Mouse (Mus musculus) erythroblast, embryonic 14.5 days (primary cell): Measurements from ENCODE around the gene Cabp2. TPM values are rescaled to one million over a fixed set of nuclear protein-coding genes. Genes with fewer than 3 reads are reported as not detected.
"Not testable (repeated sequence)": the region's sequence is repeated elsewhere in the genome, so short reads cannot be mapped to it uniquely, and the experiment has no call there.

Experiments
- H3K27me3 ChIP-seq: 2 replicates; pipeline ENCODE4 v1.6.1; 2012; ENCODE audit warnings: inconsistent platforms; ENCODE audit not compliant: control insufficient read depth
- H3K36me3 ChIP-seq: 2 replicates; pipeline ENCODE4 v1.6.1; 2012; ENCODE audit warnings: mild to moderate bottlenecking, inconsistent platforms; ENCODE audit not compliant: control insufficient read depth
- H3K4me1 ChIP-seq: 2 replicates; pipeline ENCODE4 v1.6.1; 2012; ENCODE audit warnings: inconsistent platforms; ENCODE audit not compliant: control insufficient read depth
- H3K4me3 ChIP-seq: replicated peaks from 2 replicates; pipeline ENCODE3; 2012; ENCODE audit warnings: moderate library complexity, mild to moderate bottlenecking, inconsistent platforms
- H3K9me3 ChIP-seq: 2 replicates; pipeline ENCODE4 v1.6.1; 2012; ENCODE audit warnings: low read length, inconsistent platforms, mixed read lengths; ENCODE audit not compliant: control insufficient read depth
- GATA1 ChIP-seq: IDR thresholded peaks from 2 replicates; pipeline ENCODE4 v1.6.1; 2012; ENCODE audit warnings: low read length, inconsistent platforms, mixed read lengths
- TAL1 ChIP-seq: IDR thresholded peaks from 3 replicates; pipeline ENCODE4 v1.6.1; 2012; ENCODE audit warnings: low read length, inconsistent platforms, mixed read lengths
- polyA plus RNA-seq: library from polyadenylated mRNA; stranded (reverse); fragments of >175 nt; gene quantifications from 2 replicates; pipeline ENCODE4 v1.2.3, GENCODE M21; 2012

The Cabp2 gene
- not detected in 2 replicates for polyA plus RNA-seq

DNA sequence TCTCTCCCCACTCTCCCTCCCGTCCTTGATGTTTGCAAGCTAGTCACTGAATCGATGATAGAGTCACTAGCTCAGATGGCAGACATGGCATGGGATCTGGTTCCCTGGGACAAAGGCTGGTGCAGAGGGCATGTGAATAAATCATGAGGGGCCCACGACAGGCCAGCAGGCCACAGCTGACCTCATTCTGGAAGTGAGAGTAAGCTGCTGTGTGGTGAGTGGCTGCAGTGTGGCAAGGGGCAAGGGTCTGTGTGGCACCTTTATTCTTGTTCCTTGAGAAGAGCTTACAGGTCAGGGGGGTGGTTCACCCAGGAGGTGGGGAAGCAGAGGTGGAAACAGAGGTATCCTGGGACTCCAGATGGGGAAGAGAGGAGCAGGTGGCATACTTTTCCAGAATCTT is at the start of gene Cabp2:
Gene Cabp2, plus strand, starts transcription at position 185 of the 400 bp plus-strand sequence.
- no peak for TF ChIP-seq TAL1
- no peak for TF ChIP-seq GATA1
- peak within 1 kb of the TSS; percentile 28 for H3K4me3 ChIP-seq
- no peaks in the 10 kb centered on the region for H3K36me3 ChIP-seq
- H3K4me1 ChIP-seq = peaks cover 66% of the 10 kb centered on the region
- peaks cover 2% of the 10 kb centered on the region; the same call in 1 of the 2 replicates for H3K9me3 ChIP-seq
- peaks cover 17% of the 10 kb centered on the region for H3K27me3 ChIP-seq

DNA sequence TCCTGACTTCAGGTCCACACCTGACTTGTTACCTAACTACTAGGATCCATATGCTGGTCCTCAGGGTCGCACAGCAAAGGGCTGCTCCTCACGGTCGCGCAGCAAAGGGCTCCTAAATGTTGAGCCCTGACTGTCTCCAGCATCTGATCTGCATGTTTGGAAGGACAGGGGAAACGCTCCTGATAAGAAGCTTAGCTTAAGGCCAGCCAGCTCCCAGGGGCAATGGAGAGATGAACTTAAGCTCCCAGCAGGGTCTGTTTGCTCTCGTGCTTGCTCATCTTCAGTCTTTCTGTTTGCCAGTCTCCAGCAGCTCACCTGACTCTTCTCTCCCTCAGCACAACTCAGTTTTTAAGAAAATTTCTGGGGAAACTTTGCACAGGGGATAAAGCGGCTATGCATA is 48.7 kb upstream of the Cabp2 start:
- Histone ChIP-seq H3K36me3 (peaks cover 9% of the 10 kb centered on the region), H3K9me3 (peaks cover 5% of the 10 kb centered on the region; the same call in 1 of the 2 replicates), H3K4me3 (no peak overlapping the region), H3K4me1 (peaks cover 26% of the 10 kb centered on the region), H3K27me3 (no peaks in the 10 kb centered on the region; the same call in 1 of the 2 replicates)
- TF ChIP-seq TAL1 (no peak), GATA1 (no peak)

DNA sequence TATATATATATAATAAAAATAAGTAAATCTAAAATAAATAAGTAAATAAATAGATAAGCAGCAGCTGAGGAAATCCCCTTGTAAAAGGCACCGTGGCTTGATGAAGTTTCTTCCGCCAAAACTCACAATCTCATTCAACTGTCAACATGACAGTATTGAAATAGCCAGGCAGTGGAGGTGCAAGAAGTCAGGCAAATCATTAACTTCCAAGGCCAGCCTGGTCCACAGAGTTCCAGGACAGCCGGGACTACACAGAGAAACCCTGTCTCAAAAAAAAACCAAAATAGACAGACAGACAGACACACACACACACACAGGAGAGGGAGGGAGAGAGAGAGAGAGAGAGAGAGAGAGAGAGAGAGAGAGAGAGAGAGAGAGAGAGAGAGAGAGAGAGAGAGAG is 48.1 kb upstream of the Cabp2 start:
- Histone ChIP-seq H3K4me1 (peaks cover 33% of the 10 kb centered on the region), H3K36me3 (peaks cover 9% of the 10 kb centered on the region), H3K9me3 (peaks cover under 1% of the 10 kb centered on the region; the same call in 1 of the 2 replicates), H3K27me3 (no peaks in the 10 kb centered on the region), H3K4me3 (no peak overlapping the region)
- TF ChIP-seq TAL1 (no peak), GATA1 (no peak)

- Histone ChIP-seq H3K36me3 (peaks cover 9% of the 10 kb centered on the region), H3K9me3 (no peaks in the 10 kb centered on the region), H3K4me1 (peaks cover 35% of the 10 kb centered on the region), H3K27me3 (no peaks in the 10 kb centered on the region), H3K4me3 (no peak overlapping the region)
- TF ChIP-seq GATA1 (no peak), TAL1 (no peak)
These were observed 47.6 kb upstream of the Cabp2 start for GRCm38 (mm10) chr19:4033742-4034141.

- no peak for TF ChIP-seq TAL1
- TF ChIP-seq GATA1 = no peak
- H3K27me3 ChIP-seq = no peaks in the 10 kb centered on the region
- peaks cover 30% of the 10 kb centered on the region for H3K4me1 ChIP-seq
- H3K4me3 ChIP-seq = peak overlapping the region; percentile 32
- H3K36me3 ChIP-seq = peaks cover 9% of the 10 kb centered on the region
- H3K9me3 ChIP-seq = no peaks in the 10 kb centered on the region
These were observed 44.9 kb upstream of the Cabp2 start for GRCm38 (mm10) chr19:4036327-4037045.

GRCm38 (mm10) chr19:4037154-4037787 is 44.1 kb upstream of the Cabp2 start:
- Histone ChIP-seq H3K4me1 (peaks cover 34% of the 10 kb centered on the region), H3K4me3 (peak overlapping the region; percentile 69)
- H3K27me3 ChIP-seq, H3K36me3 ChIP-seq, H3K9me3 ChIP-seq: not testable (repeated sequence)

DNA sequence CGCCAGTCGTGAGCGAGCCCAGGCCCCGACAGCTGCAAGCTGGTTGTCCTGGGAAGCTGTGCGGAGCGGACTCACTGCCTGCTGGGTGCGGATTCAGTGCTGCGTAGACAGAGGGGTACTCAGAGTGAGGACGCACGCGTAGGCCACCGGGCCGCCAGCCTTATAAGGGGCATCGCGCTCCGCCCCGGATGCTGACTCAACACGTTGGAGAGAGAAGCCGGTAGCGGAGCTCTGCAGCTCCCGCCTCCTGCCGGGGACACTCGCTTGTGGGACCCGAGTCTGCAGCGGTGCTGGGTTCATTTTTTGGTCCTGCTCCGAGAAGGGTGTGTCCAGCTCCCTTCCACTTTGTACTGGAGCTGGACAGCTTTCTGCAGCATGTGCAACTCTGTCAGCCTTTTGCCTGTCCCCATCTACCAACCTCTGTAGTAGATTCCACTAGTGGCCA is 43.6 kb upstream of the Cabp2 start, which contains the start of gene Gstp1:
Gene Gstp1, minus strand, starts transcription at position 198 of the 445 bp plus-strand sequence.
- TF ChIP-seq TAL1 = no peak
- TF ChIP-seq GATA1 = no peak
- peaks cover 33% of the 10 kb centered on the region for H3K4me1 ChIP-seq

GRCm38 (mm10) chr19:4040941-4041340 is 40.4 kb upstream of the Cabp2 start:
- not testable (repeated sequence) for H3K36me3 ChIP-seq, H3K27me3 ChIP-seq, H3K4me3 ChIP-seq, H3K9me3 ChIP-seq
- peaks cover 52% of the 10 kb centered on the region for H3K4me1 ChIP-seq

More for the DNA sequence above, 43.6 kb upstream of the Cabp2 start, which contains the start of gene Gstp1:
- no peaks in the 10 kb centered on the region for H3K9me3 ChIP-seq
- peaks cover 9% of the 10 kb centered on the region for H3K36me3 ChIP-seq
- no peaks in the 10 kb centered on the region for H3K27me3 ChIP-seq
- peak within 1 kb of the TSS; percentile 69 for H3K4me3 ChIP-seq

GRCm38 (mm10) chr19:4041500-4041899 is 39.9 kb upstream of the Cabp2 start:
- not testable (repeated sequence) for H3K36me3 ChIP-seq, H3K27me3 ChIP-seq, H3K4me3 ChIP-seq, H3K9me3 ChIP-seq
- peaks cover 52% of the 10 kb centered on the region for H3K4me1 ChIP-seq

- TF ChIP-seq GATA1 (no peak), TAL1 (no peak)
- Histone ChIP-seq H3K27me3 (no peaks in the 10 kb centered on the region), H3K9me3 (no peaks in the 10 kb centered on the region), H3K36me3 (no peaks in the 10 kb centered on the region), H3K4me1 (peaks cover 55% of the 10 kb centered on the region), H3K4me3 (no peak overlapping the region)
These were observed 39.3 kb upstream of the Cabp2 start for GRCm38 (mm10) chr19:4042124-4042523.

- not testable (repeated sequence) for H3K36me3 ChIP-seq, H3K4me3 ChIP-seq, H3K27me3 ChIP-seq, H3K9me3 ChIP-seq
- H3K4me1 ChIP-seq = peaks cover 52% of the 10 kb centered on the region
These were observed 37.3 kb upstream of the Cabp2 start for GRCm38 (mm10) chr19:4044109-4044508.
